Mouse (Mus musculus): ENCODE measurements around the gene Rpl27. TPM values are rescaled to one million over a fixed set of nuclear protein-coding genes. Genes with fewer than 3 reads are reported as not detected.
"Not testable (repeated sequence)": the region's sequence is repeated elsewhere in the genome, so short reads cannot be mapped to it uniquely, and the experiment has no call there.

Rpl27 gene
- total RNA-seq, 1 experiment from 2014 or later, result 74.2 TPM

DNA sequence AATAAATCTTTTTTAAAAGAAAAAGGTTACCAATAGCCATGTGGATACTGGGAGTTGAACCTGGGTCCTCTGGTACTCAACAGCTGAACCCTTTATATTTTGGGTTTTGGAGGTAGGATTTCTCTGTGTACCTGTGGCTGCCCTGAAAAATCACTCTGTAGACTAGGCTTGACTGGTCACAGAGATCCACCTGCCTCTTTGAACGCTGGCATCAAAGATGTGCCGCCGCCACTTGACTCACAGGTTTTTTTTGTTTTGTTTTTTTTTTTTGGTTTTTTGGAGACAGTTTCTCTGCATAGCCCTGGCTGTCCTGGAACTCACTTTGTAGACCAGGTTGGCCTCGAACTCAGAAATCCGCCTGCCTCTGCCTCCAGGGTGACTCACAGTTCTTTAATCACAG lies 5.7 kb downstream of the Rpl27 start:
- DNase-seq, result no peak

DNA sequence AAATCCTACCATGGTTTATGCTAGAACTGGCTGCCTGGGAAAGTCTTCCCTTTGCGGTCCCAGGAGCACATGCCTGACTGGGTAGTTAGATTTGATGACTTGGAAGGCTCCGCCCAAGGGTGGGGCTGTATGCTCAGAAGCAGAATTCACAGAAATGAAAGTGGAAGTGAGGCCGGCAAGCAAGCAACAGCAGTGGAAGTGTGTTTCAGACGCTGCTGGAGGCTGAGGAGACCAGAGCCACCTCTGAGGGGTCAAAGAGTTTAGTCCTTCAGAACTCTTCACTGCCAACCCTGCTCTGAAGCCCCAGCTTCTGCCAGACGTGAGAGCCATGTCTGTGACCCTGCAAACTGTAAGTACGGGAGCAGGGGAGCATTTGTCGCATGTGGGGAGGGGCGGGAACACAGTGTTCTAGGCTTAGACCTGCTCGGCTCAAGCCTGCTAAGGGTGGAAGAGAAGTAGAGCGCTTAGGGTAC lies 6.2 kb downstream of the Rpl27 start, which contains the start of gene Ifi35:
TSS of gene Ifi35 (plus strand) at position 134 of the 473 bp plus-strand sequence.
- DNase-seq, result peak; percentile 75

DNA sequence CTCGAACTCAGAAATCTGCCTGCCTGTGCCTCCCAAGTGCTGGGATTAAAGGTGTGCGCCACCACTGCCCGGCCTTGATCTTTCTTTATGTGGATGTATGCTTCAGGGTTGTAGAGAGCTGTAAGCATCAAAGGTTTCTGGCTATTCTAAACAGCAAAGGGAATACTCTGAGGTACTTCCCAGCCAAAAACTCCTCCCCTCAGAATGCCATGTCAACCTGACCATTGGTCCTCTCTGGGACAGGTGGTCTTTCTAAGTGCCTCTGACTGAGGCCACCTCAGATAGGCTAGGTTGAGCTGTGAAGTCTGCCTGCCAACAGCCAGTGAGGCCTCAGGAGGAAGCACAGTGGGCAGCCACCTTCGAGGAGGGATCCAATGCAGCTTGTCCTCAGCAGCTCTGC lies 6.8 kb downstream of the Rpl27 start:
- DNase-seq, result no peak

DNA sequence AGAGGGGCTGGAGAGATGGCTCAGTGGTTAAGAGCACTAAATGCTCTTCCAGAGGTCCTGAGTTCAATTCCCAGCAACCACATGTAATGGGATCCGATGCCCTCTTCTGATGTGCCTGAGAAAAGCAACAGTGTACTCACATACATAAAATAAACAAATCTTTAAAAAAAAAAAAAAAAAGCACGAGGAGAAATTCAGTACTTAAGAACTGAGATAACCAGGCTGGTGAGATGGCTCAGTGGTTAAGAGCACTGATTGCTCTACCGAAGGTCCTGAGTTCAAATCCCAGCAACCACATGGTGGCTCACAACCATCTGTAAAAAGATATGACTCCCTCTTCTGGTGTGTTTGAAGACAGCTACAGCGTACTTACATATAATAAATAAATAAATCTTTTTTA lies 7.5 kb downstream of the Rpl27 start:
- not testable (repeated sequence) for DNase-seq

DNA sequence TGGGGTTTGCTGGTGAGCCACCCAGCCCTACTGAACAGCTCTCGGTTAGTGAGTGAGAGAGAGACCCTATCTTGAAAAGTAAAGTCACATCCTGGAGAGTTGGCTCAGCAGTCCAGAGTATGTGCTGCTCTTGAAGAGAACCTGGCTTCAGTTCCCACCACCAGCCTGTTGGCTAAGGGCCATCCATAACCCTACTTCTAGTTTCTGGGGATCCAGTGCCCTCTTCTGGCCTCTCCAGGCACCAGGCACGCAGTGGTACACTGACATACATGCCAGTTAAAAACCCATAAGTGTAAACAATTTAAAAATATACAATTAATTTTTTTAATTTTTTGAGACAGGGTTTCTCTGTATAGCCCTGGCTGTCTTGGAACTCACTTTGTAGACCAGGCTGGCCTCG lies 8.3 kb downstream of the Rpl27 start:
- DNase-seq, result no peak

DNA sequence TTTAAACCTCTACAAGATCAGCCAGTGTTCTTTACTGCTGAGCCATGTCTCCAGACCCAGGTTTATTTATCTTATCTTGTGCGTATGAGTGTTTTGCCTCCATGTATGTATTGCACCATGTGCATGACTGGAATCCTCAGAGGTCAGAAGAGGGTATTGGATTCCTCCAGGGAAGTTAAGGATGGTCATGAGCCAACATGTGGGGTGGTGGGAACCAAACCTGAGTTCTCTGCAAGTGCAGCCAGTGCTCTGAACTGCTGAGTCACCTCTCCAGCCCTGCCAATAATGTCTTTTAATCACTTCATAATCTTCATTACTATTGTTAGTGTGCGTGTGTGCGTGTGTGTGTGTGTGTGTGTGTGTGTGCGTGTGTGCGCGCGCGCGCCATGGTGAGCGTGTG lies 9.4 kb downstream of the Rpl27 start:
- DNase-seq, result no peak

DNA sequence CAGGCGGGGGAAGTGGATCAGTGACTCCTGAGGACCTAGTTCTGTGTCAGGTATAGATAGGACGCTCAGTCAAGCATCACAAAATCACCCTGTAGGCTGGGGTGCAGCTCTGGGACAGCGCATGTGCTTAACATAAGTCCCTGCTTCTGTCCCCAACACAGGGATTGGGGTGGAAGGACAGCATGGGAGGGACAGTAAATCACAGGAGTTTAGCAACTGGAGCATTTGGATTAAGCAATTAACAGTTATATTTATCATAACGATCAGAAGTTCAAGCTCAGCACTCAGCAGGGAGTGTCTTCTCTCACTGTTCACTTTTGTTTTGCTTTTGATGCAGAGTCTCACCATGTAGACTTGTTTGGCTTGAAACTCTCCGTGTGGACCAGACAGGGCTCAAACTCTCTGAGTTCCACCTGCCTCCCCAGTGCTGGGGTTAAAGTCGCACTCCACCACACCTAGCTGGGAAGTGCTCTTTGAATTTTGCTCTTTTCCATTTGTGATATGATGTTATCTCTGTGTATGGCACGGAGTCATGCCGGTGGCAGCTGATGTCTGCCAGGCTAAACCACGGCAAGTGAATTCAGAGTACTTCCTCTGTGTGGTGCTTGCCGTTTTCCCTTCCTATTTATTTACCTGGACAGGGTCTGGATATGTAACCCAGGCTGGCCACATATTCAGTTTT lies 10.1 kb downstream of the Rpl27 start:
- DNase-seq, result no peak

DNA sequence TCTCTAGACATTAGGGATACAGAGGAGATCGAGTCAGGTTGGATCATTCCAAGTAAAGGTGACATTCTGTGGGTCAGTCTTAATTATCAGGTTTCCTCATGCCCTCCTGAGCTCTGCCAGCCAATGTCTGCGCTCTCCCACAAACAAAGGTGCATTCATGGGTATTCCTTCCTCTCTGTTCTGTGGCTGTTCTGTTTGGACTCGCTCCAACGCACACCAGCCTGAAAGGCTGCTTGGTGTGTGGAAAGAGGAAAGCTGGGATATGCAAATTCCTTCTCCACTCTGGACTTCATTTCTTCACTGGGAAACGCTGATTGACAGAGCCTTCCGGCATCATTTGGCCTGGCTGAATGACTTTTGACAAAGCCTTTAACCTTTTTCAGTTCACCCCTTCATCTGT lies 12.6 kb downstream of the Rpl27 start:
- DNase-seq, result no peak

DNA sequence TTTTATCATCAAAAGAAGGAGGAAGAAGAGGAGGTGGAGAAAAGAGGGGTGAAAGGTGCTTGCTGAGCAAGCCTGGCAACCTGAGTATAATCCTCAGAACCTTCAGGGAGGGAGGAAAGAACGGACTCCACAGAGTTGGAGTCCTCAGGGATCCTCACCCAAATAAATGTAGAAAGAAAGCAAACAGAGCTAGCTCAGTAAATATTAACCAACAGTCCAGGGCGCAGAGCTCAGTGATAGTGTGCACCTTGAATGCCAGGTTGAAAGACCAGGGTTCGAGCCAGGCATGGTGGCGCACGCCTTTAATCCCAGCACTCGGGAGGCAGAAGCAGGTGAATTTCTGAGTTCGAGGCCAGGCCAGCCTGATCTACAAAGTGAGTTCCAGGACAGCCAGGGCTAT lies 13.5 kb downstream of the Rpl27 start:
- no peak for DNase-seq

DNA sequence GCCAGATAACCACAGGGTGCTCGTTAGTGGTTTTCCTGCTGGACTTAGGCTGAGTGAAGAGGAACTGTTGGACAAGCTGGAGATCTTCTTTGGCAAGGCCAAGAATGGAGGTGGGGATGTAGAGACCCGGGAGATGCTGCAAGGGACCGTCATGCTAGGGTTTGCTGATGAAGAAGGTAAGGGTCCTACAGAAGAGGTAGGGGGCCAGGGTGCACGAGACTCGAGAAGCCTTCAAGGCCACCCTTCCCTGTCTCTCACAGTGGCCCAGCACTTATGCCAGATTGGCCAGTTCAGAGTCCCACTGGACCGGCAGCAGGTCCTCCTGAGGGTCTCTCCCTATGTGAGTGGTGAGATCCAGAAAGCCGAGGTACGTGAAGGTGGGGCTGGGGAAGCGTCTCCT lies 15.5 kb downstream of the Rpl27 start:
- no peak for DNase-seq

DNA sequence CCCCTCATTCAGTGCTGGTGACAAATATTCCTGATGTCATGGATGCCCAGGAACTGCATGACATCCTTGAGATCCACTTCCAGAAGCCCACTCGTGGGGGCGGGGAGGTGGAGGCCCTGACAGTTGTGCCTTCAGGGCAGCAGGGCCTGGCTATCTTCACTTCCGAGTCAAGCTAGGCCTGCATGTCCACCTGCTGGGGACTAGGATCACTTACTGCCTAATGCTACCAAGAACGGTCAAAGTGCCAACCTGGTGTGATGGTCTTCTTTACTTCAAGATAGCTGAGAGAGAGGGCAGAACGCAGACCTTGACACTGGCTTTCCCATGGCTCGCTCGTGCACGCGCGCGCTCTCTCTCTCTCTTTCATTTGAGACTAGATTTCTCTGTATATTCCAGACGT lies 16.1 kb downstream of the Rpl27 start:
- no peak for DNase-seq

DNA sequence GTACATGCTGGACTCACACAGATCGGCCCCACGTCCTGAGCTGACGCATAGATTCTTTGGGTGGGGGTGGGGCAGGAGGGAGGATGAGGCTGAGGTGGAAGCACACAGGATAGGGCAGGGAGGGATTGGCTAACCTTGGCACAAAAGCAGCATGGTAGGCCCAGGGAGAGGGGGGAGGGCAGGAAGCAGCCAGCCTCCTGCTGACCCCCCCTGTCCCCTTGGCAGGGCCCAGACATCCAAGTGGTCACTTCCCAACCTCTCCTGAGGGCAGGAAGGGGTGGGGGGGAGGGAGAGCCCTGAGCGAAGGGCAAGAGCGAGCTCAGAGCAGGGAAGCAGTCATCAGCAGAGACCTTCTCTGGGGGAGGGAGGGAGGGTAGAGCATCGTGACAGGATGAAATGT lies 17.6 kb downstream of the Rpl27 start:
- no peak for DNase-seq

DNA sequence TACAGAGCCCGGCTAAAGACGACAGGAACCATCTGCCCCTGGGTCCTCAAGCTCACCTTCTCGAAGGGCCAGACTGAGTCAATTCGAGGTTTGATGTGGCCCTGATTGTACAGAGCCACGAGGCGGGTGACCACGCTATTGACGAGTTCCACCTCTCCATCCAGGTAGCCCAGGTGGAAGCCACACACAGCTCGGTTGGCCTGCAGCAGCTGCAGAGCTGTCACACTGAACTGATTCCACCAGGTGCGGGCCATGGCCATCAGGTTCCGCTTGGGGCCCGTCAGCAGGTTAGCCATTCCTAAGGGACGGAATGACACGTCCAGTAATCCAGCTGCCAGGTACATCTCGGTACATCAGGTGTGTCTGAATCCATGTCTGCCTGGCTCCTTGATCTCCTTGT lies 18.2 kb downstream of the Rpl27 start:
- no peak for DNase-seq

DNA sequence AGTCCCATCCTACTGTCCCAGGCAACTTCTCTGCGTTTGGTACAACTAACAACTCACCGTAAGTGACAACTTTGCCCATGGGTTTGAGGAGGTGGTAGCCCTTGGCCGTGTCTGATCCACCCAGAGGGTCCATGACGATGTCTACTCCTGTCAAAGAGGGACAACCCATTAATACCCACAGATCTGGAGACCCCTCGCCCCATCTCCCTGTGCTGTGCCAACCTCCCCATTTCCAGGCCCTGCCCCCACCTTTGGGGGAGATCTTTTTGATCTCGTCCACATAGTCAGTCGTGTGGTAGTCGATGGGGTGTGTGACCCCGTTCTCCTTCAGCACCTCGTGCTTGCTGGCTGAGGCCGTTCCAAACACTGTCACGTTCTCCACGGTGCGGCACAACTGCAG lies 20.0 kb downstream of the Rpl27 start:
- no peak for DNase-seq

DNA sequence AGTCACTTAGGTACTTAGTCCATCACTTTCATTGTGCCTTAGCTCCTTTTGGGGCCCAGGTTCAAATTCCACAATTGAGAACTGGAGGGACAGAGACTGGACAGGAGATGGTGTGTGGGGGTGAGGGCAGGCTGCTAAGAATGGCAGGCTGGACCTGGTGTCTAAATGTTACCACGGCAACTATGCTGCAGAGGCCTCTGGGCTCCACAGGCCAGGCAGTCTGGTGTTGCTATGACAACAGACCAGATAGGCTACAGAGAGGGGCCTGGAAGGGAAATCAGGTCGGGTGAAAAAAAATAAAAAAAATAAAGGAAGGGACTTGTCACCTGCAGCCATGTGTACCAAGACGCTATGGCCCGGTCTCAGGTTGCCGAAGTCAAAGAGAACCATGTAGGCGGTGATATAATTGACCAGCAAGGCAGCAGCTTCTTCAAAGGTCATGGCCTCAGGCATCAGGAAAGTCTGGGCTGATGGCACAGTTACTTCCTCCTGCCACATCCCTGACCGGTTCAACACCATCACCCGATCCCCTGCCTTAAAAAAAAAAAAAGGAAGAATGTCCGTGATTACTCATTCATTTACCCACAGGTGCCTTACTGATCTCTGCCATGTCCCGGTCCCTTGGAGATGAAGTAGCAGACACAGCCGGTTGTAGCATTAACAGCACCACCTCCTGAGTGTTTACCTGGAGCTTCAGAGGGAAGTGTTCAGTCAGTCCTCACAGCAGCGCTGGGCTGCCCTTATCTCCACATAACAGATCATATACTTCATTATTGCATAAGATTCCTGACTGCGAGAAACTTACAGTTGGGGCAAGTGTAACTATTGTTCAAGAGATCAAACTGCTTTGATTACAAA lies 20.7 kb downstream of the Rpl27 start:
- DNase-seq, result no peak

DNA sequence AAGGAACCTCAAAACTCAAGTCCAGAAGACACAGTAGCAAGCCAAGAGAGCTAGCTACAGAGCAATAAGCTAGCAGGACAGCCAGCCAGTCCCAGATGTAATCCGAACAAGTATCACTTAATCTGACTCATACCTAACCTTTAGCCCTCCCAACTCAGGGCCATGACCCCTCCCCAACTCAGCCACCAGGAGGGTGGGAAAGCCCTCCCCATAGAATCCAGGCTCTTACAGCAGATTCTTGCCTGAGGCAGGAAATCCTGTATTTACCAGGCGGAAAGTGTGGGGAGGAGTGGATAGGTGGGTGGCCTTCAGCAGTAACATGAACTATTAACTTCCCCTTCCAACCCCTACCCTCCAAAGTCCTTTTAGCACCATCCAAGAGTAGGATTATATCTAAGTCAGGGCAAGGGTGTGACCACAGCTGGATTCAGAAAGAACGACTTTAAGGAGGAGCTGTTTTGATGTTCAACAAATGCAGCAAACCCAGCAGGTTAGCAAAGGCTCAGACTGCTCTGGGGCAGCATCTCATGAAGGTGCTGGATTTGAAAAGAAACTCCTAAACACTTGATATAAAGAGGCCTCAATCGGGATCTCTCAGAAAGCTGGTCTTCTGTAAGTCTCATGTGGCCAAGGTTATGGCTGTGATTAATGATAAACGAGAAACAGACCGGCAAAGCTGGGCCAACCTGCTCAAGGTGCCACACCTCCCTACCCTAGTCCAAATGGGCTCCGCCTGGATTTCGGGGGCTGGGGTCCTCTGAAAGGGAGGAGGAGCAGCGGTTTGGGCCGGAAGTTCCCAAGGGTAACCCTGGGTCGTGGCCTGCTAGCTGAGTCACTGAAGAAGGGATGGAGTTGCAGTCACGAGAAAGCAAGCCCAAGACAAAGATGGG lies 22.4 kb downstream of the Rpl27 start, which contains the start of gene Rnd2:
TSS of gene Rnd2 (plus strand) at position 789 of the 890 bp plus-strand sequence.
- DNase-seq, result no peak

DNA sequence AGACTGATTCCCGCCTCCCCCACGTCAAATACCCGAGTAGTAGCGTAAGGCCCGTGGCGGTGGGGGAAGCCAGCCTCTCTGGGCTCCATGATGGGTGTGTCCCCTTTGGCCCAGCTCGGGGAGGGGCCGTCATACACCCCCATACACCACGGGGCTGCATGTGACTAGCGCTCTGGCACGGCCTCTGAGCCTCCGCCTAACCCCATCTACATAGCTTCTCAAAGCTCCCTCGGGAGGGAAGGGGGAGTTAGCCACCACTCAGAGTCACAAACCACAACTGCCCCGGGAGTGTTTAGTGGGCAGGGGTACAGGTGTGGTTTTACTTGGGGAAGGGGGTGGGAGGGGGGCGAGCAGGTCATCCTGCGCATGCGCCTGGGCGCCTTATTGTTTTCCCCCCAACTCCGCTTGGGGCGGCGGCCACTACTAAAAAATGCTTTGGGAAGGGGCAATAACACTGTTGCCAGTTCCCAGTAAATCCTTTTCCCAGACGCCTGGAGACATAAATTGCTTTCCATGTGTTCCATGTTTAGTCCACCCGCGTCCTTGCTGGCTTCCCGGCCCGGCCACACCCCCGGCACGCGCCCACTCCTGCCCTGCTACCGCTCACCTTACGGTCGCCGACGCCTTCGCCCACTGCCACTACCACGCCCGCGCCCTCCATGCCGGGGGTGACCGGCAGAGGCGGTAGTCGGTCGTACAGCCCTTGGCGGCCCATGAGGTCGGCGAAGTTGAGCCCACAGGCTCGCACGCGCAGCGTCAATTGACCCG lies 23.2 kb downstream of the Rpl27 start:
- DNase-seq, result peak; percentile 63

DNA sequence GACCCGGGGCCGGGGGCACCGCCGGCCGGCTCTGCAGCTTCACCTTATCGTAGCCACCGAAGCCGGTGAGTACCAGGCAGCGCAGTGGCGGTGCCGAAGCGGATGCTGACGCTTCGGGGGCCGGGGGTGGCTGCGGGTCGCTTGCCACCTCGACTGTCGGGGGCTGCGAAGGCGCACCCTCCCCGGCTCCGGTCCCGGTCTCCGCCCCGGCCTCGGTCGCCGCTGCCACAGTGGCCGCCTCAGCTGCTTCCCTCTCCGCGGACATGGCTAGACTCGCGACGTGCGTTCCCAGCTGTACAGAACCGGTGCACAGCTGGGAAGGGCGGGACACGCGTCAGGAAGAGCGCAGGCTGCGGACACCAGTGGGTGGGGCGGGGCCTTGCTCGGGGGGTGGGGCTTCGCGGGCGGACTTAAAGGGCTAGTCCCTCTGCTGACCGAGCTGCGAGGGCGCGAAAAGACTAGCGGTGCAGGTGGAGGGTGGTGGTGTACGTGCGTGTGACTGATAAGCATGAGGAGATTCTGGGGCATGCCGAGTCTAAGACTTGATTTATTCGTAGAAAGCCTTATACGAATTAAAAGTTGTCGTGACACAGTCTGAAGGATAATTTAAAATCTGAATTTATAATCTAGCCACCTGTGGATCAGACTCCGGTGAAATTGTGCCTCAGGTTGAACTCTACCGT lies 23.9 kb downstream of the Rpl27 start, which contains the start of gene Vat1:
TSS of gene Vat1 (minus strand) at position 362 of the 683 bp plus-strand sequence.
- peak; percentile 85 for DNase-seq

DNA sequence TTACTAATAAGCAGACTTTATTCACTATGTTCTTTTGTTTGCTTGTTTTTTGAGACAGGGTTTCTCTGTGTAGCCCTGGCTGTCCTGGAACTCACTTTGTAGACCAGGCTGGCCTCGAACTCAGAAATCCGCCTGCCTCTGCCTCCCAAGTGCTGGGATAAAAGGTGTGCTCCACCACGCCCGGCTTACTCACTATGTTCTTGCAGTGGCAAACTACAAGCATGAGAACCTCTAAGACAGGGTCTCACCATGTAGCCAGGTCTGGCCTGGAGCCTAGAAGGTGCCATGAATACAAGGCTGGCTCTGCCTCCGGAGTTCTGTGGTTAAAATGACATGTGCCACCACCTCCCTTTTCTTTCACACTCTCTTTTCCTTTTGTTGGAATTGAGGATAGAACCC lies 24.5 kb downstream of the Rpl27 start:
- DNase-seq, result not testable (repeated sequence)

DNA sequence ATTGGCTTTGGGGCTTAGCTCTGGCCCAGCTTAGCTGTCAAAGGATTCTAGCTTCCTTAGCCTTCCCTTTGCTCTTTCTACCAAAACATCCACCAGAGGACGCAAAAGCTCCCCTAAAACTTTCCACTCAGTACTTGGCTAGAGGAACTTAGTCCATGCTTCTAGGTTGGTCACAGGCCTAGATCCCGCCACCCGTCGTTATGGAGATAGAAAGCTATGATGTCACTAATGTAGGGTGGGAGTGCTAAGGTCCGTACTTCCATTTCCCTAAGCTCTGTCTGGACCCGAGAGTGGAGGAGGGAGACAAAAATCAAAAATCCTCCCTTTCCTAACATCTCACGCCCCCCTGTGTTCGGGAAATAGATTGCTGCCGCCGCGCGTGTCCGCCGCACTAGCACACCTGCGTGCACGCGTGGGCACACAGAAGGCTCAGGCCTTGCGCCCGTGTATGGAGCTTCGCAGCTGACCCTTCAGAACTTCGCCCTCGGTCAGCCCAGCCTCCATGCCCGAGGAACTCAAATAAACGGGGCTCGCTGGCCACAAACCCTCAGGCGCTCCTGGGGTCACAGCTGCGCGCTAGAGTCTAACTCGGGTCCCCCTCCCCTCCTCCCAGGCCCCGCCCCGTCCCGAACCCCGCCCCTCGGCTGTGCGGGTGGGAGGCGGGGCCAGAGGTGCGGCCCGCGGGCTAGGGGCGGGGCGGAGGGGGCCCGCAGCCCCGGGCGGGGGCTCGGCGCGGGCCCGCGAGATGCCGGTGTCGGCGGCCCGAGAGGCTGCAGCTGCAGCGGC lies 25.6 kb downstream of the Rpl27 start:
- DNase-seq, result peak; percentile 83
